Mouse (Mus musculus) spleen, adult 10 weeks (tissue): ENCODE data around the gene Zbtb24. TPM values are rescaled to one million over a fixed set of nuclear protein-coding genes. Genes with fewer than 3 reads are reported as not detected.

ENCODE experiments used
- polyA plus RNA-seq: library from polyadenylated mRNA; stranded (reverse); fragments of 350-450 nt; fragmentation: Illumina TruSeq; extraction: RNeasy Lipid Tissue Mini Kit (QIAGEN cat#74804); gene quantifications from one replicate; pipeline ENCODE4 v1.2.3, GENCODE M21; 2015; ENCODE audit warnings: low replicate concordance; ENCODE audit not compliant: insufficient read depth

The Zbtb24 gene
- 31.3 TPM for polyA plus RNA-seq

DNA sequence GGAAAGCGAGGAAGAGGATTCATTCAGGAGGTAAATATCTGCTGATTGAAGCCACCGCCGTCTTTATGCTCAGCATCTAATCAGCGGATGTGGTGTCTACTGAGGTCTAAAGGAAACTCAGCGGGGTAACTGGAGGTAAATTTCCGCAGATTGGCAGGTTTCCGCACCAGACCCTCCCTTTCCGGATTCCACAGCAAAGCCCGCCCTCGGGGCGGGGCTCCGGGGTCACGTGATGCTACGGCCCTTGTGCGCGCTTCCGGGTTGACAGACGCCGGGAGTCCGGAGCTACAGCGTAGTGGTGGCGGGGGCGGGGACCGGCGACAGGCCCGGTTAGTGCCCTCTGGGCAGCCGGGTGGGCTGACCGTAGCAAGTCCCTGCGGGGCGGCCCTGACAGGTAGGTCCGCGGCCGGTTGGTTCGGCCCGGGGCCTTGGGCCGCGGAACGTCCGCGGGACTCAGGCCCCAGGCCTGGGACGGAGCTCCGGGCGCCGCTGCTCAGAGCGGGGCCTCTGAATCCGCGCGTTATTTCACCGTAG, at the start of gene Zbtb24:
TSS of gene Zbtb24 (plus strand) at position 247 of the 534 bp plus-strand sequence.

DNA sequence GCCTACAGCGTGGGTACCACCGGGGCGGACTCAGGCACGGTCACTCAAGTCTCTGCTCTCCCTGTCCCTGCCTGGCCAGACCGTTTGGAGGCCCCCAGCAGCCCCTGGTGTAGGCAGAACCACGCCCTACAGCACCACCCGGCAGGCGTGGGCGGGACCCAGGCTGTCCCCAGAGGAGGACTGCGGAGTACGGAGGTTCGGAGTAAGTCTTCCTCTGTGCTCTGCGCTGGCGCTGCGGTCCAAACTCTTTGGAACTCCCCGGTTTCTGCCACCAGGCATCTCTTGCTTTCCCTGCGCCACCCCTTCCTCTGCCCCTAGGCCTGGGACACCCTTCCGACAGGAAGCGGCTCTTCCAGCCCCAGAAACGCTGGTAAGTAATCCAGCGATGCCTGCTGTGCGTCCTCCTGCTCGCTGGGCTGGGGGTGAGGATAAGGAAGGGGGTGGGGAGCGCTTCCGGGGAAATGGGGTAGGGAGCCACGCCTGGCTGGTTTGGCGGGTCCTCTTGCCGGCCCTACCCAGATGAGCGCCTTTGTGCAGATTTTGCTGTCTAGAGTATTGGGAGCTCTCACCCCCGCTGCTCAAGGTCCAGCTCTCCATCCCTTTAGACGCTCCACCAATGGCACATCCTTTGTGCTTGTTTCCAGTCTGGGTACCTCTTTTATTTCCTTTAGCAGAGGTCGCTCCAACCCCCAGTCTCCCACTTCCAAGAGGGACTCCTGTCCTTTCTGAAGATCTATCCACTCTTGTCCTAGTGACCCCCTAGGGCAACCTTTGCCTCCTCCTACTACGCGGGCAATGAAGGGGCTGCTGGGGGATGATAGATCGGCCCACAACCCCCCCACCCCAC, 26.2 kb downstream of the Zbtb24 start, which contains the start of gene Mical1:
TSS of gene Mical1 (plus strand) at position 144 of the 847 bp plus-strand sequence.

DNA sequence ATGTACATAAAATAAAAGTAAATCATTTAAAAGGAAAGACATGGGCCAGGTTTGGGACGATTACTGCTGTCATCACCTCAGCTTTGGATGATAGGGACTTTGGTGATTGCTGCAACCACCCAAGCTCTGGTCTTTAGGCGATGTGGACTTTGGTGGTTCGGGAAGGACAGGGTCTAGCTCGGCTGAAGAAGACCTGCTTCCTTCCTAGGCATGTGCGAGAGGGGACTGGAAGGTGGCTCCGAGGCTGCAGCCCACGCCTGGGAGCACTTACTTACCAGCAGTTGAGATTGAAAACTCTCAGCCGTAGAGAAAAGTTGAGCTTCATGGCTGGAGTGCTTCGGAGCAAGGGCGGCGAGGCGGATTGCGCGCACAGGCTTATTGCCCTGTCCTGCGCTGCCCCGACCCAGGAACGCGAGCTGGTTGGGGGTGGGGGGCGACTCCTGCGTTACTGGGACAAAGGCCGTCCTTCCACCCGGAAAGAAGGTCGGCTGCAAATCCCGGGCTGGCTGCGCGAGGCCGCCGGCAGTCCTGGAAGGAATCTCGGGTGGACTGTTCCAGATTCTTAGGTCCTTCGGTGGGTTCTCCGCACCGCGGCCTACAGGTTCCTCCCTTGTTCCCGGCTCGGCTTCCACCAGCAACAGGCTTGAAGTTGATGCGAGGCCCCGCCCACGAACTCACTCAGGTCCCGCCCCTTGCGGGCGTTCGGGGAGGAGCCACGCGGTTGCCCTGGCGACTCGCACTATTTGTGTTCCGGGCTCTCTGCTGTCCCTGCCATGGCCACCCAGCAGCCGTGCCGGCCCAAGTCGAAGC, 39.7 kb downstream of the Zbtb24 start, which contains the start of the genes Smpd2 and Ppil6:
TSS of gene Smpd2 (minus strand) at position 662 of the 810 bp plus-strand sequence.
TSS of gene Ppil6 (plus strand) at position 732 of the 810 bp plus-strand sequence.

Other genes starting within 250 kb of the Zbtb24 start
- 25.9 TPM for gene Fig4, start 147.1 kb upstream of the Zbtb24 start, polyA plus RNA-seq
- 0.06 TPM for gene Ak9, start 146.4 kb upstream of the Zbtb24 start, polyA plus RNA-seq
- 81.7 TPM for gene Mical1, start 25.9 kb downstream of the Zbtb24 start, polyA plus RNA-seq
- gene Smpd2, start 40.0 kb downstream of the Zbtb24 start, polyA plus RNA-seq: 22.0 TPM
- gene Ppil6, start 40.1 kb downstream of the Zbtb24 start, polyA plus RNA-seq: not detected
- gene Cd164, start 69.0 kb downstream of the Zbtb24 start, polyA plus RNA-seq: 283 TPM